Mouse (Mus musculus): ENCODE measurements around the gene Tmem126b.
A peak's percentile ranks its signal among the peaks of the same experiment; 100 is the strongest.

DNA sequence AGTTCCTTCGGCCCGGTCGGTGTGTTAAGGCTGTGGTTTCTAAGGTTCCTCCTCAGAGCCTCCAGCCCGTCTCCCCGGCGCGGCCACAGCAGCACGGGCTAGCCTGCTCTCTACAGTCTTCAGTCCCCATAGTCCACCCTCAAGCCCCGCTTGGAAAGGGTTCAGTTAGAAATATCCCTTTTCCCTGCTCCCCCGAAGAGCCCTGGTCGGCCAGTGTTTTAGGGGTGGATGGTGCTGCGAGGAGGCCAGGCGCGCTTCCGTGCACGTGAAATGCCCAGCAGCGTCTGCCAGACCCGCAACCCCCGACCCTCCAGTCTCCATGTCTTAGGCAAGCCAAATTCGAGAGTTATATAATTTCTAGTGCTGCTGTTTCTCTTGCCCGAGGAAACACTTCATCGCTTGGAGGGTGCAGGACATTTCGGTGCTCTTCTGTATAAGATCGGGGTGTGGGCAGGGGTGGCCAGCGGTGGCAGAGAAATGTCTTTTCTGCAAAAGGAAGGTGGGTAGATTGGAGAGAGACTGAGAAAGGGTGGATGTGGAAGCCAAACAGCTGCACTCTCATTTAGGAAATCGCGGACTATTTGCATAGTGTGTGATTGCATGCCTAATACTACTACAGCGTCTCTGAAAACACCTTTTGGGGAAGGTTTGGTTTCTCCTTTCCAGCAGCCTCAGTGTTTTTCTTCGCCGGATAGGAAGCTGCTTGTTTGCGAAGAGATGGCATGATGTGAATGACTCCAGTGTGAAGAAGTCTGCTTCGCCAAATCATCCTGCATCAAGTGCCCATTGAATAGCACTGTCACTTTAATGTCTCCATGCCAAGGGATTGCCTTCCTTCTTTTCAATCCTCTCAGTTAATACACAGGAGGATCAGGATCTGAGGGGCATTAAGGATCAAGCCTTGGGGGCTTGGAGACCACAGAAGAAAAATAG lies 778 bp upstream of the Tmem126b start, which contains the start of gene Dlg2:
- TF ChIP-seq POLR2A (IDR thresholded peaks at IDR 0.05; ENCODE audit: borderline replicate concordance, insufficient read depth, low read length) (peak; percentile 19; the same call in 1 of the 2 replicates), CTCF (IDR thresholded peaks at IDR 0.05; ENCODE audit: borderline replicate concordance, insufficient read depth, low read depth, low read length) (no peak)
